Mouse (Mus musculus): Measurements from ENCODE around the gene Dohh. TPM values are rescaled to one million over a fixed set of nuclear protein-coding genes. Genes with fewer than 3 reads are reported as not detected.

The Dohh gene
- polyA plus RNA-seq, 1 experiment from 2014 or later: 71.3 TPM

DNA sequence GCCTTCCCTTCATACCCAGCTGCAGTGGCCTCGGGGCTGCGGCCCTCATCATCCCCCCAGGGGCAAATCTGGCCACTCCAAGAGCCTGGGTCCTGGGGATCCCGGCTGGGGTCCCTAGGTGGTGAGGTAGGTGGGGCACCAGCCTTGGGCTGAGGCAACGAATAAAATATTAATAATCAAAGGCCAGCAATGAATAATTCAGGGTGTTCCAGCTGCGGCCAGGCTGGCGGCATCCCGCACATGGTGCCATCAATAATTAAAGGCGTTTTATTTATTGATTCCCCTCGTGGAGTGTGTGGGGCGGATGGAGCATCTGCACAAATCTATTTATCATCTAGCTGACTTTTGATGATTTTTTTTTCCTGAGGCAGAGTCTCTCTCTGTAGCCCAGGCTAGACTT, 19.3 kb downstream of the Dohh start:
- no peak for DNase-seq (ENCODE audit: low spot score)

DNA sequence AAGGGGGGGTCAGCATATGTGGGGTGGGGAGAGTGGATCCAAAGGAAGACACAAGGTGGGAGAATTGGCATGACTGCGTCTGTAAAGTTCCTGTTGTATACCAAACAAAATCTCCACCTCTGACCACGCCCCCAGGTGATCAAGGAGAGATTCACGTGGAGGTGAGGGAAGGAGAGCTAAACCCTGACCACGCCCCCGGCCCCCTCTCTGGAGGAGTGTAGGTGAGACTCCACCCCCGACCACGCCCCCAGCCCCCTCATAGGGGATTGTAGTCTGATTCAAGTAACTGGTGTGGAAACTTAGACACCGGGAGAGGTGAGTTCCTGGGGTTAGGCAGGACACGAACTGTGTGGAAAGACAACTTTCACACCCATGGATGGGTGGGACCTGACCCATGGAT, 19.9 kb downstream of the Dohh start:
- DNase-seq (ENCODE audit: low spot score): no peak

GRCm38 (mm10) chr10:81404720-81405119, 20.5 kb downstream of the Dohh start:
- DNase-seq (ENCODE audit: low spot score): no peak

DNA sequence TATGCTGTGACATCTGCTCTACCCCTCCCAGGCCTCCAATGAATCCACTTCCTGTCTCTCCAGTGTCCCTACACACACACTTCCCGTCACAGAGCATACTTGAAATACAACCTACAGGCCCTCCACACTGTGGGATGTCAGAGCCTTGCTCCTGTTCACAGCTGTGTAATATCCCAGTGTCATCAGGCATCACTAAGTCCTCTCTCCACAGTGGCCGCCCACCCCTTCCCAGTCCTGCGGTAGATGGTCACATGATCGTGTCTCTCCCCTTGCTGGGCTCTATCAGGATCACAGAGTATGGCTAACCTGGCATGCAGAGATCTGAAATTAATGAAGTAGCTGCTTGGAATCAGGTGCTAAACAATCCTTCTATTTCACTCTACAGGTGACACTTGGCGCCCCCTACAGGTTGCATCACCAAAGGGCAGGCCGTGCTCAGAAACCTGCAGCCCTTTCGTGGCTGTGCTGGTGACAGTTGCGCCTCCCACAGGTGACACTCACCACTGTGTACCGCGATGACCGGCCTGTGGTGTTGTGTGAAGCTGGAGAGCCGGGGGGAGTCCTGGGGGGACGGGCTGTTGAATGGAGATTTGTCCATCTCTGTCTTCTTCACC, 21.5 kb downstream of the Dohh start:
- peak; percentile 66 for DNase-seq (ENCODE audit: low spot score)

GRCm38 (mm10) chr10:81406504-81407440, 22.5 kb downstream of the Dohh start:
- DNase-seq (ENCODE audit: low spot score): no peak

- no peak for DNase-seq (ENCODE audit: low spot score)
Observed at GRCm38 (mm10) chr10:81407539-81408423, 23.6 kb downstream of the Dohh start.

DNA sequence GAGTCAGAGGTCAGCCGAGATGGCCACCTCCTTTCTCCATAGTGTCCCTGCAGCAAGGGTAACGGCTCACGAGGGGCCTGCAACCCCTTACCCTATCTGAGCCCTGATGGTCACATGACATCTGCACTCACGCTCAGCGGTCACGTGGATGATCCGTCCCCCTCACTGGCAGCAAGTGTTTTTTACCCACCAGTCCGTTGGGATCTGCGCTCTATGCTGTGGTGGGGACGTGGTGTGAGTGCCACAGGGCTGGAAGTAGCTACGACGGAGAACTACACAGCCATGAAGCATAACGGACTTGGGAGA, 24.1 kb downstream of the Dohh start:
- no peak for DNase-seq (ENCODE audit: low spot score)

GRCm38 (mm10) chr10:81408871-81409291, 24.7 kb downstream of the Dohh start:
- peak; percentile 77 for DNase-seq (ENCODE audit: low spot score)

DNA sequence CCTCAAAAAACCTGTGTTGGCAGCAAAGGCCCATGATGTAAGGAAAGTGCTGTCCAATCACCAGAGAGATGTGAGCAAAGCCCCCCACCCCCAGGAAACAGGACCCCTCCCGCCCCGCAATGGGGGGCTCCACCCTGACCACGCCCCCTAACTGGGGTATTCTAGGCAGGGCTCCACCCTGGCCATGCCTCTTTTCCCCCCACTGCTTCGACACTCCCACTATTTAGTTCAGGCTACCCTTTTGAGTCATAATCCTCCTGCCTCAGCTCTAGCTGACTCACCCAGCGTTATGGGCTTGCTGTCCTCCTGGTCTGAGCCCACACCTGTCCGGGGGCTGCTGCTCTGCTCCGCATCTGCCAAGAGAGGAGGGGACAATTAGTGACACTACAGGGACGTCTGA, 25.1 kb downstream of the Dohh start:
- DNase-seq (ENCODE audit: low spot score): no peak

- DNase-seq (ENCODE audit: low spot score): no peak
Observed at GRCm38 (mm10) chr10:81410350-81410749, 26.1 kb downstream of the Dohh start.

GRCm38 (mm10) chr10:81410981-81411380, 26.8 kb downstream of the Dohh start:
- no peak for DNase-seq (ENCODE audit: low spot score)

GRCm38 (mm10) chr10:81411471-81412400, 27.5 kb downstream of the Dohh start:
- no peak for DNase-seq (ENCODE audit: low spot score)

GRCm38 (mm10) chr10:81412586-81413309, 28.5 kb downstream of the Dohh start:
- DNase-seq (ENCODE audit: low spot score): no peak

DNA sequence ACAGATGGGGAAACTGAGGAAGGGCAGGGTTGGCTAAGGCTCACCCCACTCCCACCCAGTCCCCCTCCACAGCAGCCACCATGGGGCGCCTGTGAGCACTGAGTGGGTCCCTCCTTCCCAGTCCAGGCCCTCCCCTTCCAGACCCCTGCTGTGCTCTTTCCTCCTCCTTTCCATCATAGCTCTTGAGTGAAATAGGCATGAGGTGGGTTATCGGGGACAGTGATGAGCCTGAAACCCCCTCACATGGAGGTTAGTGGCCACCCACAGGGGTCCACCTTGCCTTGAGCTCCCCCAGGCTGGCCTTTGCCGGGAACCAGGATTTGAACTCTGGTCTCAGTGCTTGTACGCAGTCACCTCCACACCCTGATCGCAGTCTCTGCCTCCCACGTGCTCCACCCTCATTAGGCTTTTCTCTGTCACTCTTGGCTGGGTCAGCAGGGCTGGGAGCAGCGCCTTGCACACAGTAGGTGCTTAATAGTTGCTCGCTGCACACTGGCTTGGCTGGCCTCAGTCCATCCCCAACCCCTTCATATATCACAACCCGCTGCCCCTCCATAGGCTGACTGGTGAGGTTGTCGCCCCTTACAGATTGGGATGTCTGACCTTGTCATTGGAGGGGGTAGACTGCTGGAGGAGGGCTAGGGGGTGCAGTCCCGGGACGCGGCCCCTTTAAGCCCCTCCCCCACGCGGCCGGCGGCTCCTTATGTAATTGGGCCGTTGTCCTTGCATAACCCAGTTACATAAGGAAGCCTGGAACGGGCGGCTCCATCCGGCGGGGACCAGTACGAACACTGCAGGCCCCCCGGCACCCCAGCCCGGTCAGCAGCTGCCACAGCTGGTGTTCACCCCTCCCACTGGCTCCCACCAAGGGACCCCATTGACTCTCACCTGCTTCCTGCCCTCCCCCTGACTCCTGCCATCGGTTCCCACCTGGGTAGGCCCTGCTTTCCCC, 29.4 kb downstream of the Dohh start:
- no peak for DNase-seq (ENCODE audit: low spot score)

DNA sequence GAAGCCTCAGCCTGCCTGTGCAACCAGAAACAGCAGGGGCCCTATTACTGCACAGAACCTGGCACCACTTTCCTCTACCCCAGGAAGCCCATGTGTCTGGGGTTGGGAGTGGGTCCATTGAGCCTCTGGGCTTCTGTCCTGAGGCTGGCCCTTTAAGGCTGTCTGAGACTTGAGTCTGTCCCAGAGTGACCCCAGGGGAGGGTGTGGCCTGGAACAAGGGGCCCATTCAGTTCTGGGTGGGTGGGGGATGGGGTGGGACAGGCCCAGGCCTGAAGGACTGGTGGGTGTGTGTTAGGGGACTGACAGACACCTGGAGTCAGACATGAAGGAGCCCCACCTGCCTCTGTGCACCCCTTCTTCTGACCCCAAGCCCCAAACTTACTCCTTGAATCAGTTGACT, 30.5 kb downstream of the Dohh start:
- no peak for DNase-seq (ENCODE audit: low spot score)

DNA sequence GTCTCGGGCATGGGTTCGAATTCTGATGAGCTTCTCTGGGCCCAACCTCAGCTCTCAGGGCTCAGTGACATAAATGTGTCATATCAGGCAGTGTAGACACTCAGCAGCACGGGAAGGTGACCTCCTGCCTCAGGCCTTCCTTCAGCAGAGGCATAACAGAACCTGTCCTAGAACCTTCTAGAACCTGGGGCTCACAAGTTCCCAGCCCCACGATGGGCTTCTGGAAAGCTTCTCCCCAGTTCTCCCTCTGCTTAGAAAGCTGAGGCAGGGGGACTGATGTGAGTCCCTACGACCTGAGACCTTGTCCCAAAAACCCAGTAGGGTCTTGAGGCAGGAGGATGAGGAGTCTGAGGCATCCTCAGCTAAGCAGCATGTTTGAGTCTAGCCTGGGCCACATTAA, 30.9 kb downstream of the Dohh start:
- DNase-seq (ENCODE audit: low spot score): no peak

GRCm38 (mm10) chr10:81415549-81416310, 31.5 kb downstream of the Dohh start:
- no peak for DNase-seq (ENCODE audit: low spot score)

- DNase-seq (ENCODE audit: low spot score): no peak
Observed at GRCm38 (mm10) chr10:81416581-81417226, 32.5 kb downstream of the Dohh start.
